Mouse (Mus musculus) cerebellum, postnatal 4 days (tissue): ENCODE data around the gene C1ql4.

ENCODE experiments used
- DNase-seq, 2 experiments: peaks; one replicate each; pipeline ENCODE4 v3.0.0; 2022; ENCODE audit warnings: low spot score in 2 of 2, mixed read lengths in 1 of 2

Gene C1ql4

GRCm38 (mm10) chr15:99087253-99088075 is at the start of gene C1ql4:
C1ql4 (minus strand) TSS chr15:99087817.
- DNase-seq: no peak

GRCm38 (mm10) chr15:99129956-99130910 is 42.6 kb upstream of the C1ql4 start:
- no peak for DNase-seq

- no peak for DNase-seq
Observed at GRCm38 (mm10) chr15:99129441-99129840, 41.8 kb upstream of the C1ql4 start.

- no peak for DNase-seq
Observed at GRCm38 (mm10) chr15:99127851-99128522, 40.4 kb upstream of the C1ql4 start.

- no peak for DNase-seq
Observed at GRCm38 (mm10) chr15:99126816-99127365, 39.3 kb upstream of the C1ql4 start.

- DNase-seq: peak; percentile 66 to 89
Observed at GRCm38 (mm10) chr15:99126081-99126815, 38.6 kb upstream of the C1ql4 start.

GRCm38 (mm10) chr15:99125711-99126080 is 38.1 kb upstream of the C1ql4 start, which contains the start of gene Spats2:
Spats2 (plus strand) TSS chr15:99125916.
- no peak for DNase-seq

GRCm38 (mm10) chr15:99122642-99123041 is 35.0 kb upstream of the C1ql4 start:
- no peak for DNase-seq

- no peak for DNase-seq
Observed at GRCm38 (mm10) chr15:99120814-99121213, 33.2 kb upstream of the C1ql4 start.

- no peak for DNase-seq
Observed at GRCm38 (mm10) chr15:99116539-99116938, 28.9 kb upstream of the C1ql4 start.

GRCm38 (mm10) chr15:99115065-99115423 is 27.4 kb upstream of the C1ql4 start:
- no peak for DNase-seq

GRCm38 (mm10) chr15:99114312-99115064 is 26.9 kb upstream of the C1ql4 start:
- no peak for DNase-seq

- DNase-seq: no peak
Observed at GRCm38 (mm10) chr15:99113396-99113975, 25.9 kb upstream of the C1ql4 start.

- no peak for DNase-seq
Observed at GRCm38 (mm10) chr15:99112843-99113395, 25.3 kb upstream of the C1ql4 start.

GRCm38 (mm10) chr15:99111809-99112208 is 24.2 kb upstream of the C1ql4 start:
- DNase-seq: no peak

- DNase-seq: no peak
Observed at GRCm38 (mm10) chr15:99111139-99111538, 23.5 kb upstream of the C1ql4 start.

- no peak for DNase-seq
Observed at GRCm38 (mm10) chr15:99107866-99108265, 20.2 kb upstream of the C1ql4 start.

GRCm38 (mm10) chr15:99105238-99105637 is 17.6 kb upstream of the C1ql4 start:
- DNase-seq: no peak

GRCm38 (mm10) chr15:99099984-99100383 is 12.4 kb upstream of the C1ql4 start:
- DNase-seq: no peak
